Mouse (Mus musculus): ENCODE measurements at regions not wholly inside any gene's neighbourhood (a gene's known extent, or its start where the extent isn't known, plus 50 kb on each side); places are given as distances from the start of the nearest gene placed in this dataset.

GRCm38 (mm10) chr8:25450544-25450943 lies 626.4 kb upstream of the Adam5 start:
- TF ChIP-seq POLR2A (IDR thresholded peaks at IDR 0.05; ENCODE audit: extremely low read depth, insufficient read depth, low read length) = no peak
- no peak for TF ChIP-seq CTCF (IDR thresholded peaks at IDR 0.05; ENCODE audit: extremely low read depth, insufficient read depth, low read length)
